Mouse (Mus musculus): ENCODE data around the gene Dennd5a.

DNA sequence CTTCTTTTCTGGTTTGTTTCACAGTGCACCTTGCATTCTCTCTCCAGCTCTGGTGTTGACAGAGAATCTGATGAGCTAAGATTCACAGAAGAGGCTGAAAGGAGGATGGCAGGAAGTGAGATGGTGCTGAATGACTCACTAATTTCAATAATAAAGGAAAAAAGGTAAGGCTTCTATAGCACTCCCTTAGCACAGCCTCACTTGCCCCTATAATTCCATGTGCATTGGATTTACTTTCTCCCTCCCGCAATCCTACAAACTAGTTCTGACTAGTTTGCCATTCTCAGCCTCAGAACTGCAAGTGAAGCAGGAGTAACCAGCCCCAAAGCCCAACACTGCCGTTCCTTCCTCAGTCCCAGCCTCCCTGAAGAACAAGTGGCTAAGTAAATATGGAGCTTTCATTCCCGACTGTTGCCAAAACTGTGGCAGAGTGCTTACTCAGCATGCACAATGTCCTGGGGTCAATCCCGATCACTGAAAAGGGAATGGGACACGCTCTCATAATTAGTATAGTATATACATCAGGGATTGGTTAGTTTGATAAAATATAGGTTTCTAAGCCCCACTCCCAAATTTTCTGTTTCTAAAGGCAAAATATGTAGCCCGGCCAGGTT is 15.7 kb downstream of the Dennd5a start:
- TF ChIP-seq CTCF (conservative IDR thresholded peaks at IDR 0.05; ENCODE audit: low read length) (no peak), POU5F1 (IDR thresholded peaks at IDR 0.05; ENCODE audit: borderline replicate concordance, low read length) (no peak)

All from E14TG2a.4 (cell line).